Mouse (Mus musculus) layer of hippocampus, adult 9-11 months (tissue): ENCODE measurements around the gene Csrp3.

Source experiments
- DNase-seq: peaks from one replicate; pipeline ENCODE4 v3.0.0; 2022

Gene Csrp3

GRCm38 (mm10) chr7:48824671-48825070 lies 23.2 kb downstream of the Csrp3 start:
- DNase-seq, result no peak

- DNase-seq, result no peak
Observed at GRCm38 (mm10) chr7:48823621-48824020, 24.2 kb downstream of the Csrp3 start.

- no peak for DNase-seq
Observed at GRCm38 (mm10) chr7:48821654-48822053, 26.2 kb downstream of the Csrp3 start.

GRCm38 (mm10) chr7:48813594-48813993 lies 34.2 kb downstream of the Csrp3 start:
- DNase-seq, result no peak

GRCm38 (mm10) chr7:48812358-48812757 lies 35.5 kb downstream of the Csrp3 start:
- DNase-seq, result no peak

- DNase-seq, result no peak
Observed at GRCm38 (mm10) chr7:48810652-48811051, 37.2 kb downstream of the Csrp3 start.

- DNase-seq, result no peak
Observed at GRCm38 (mm10) chr7:48806587-48806986, 41.2 kb downstream of the Csrp3 start.

GRCm38 (mm10) chr7:48803381-48803780 lies 44.5 kb downstream of the Csrp3 start:
- peak; percentile 9 for DNase-seq

- no peak for DNase-seq
Observed at GRCm38 (mm10) chr7:48795130-48795529, 52.7 kb downstream of the Csrp3 start.

GRCm38 (mm10) chr7:48791412-48791811 lies 56.4 kb downstream of the Csrp3 start:
- no peak for DNase-seq

GRCm38 (mm10) chr7:48790117-48790516 lies 57.7 kb downstream of the Csrp3 start:
- no peak for DNase-seq

GRCm38 (mm10) chr7:48788851-48789572 lies 58.8 kb downstream of the Csrp3 start, which contains the start of gene Zdhhc13:
Gene Zdhhc13 (plus strand): TSS chr7:48789003.
- DNase-seq, result peak; percentile 95

GRCm38 (mm10) chr7:48788348-48788747 lies 59.5 kb downstream of the Csrp3 start:
- DNase-seq, result peak; percentile 50

- DNase-seq, result no peak
Observed at GRCm38 (mm10) chr7:48784773-48785523, 62.9 kb downstream of the Csrp3 start.

- DNase-seq, result no peak
Observed at GRCm38 (mm10) chr7:48782432-48782831, 65.4 kb downstream of the Csrp3 start.
